Mouse (Mus musculus) spleen, postnatal 36 days (tissue): ENCODE measurements at regions not wholly inside any gene's neighbourhood (a gene's known extent, or its start where the extent isn't known, plus 50 kb on each side); places are given as distances from the start of the nearest gene placed in this dataset.

Source experiments
- DNase-seq, 2 experiments: peaks; one replicate each; pipeline ENCODE4 v3.0.0; 2022; ENCODE audit warnings: low spot score in 2 of 2, mixed read lengths in 1 of 2

DNA sequence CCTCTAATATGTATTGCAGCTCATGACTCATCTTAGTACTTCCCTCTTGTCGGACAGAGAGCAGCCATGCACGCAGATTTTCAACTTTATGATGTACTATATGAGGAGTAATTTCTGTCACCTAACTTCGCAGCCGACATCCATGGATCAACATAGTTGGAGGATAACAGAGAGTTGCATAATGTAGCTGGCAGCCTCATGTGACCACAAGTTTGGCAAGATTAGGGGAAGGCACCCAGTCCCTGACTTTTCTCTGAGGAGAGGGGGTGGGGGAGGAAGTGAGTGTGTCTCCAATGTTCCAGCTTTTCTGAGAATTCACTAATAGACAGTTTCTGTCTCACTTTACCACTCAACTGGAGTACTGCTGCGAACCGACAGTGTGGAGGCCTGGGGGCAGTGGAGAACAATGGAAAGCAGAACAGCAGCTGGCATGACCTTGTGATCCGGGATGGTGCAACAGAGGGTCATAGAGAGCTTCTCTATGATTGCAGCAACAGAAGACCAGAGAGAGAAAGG, 424.0 kb downstream of the Ptprc start:
- DNase-seq, result no peak

GRCm38 (mm10) chr1:137750894-137751293, 424.6 kb downstream of the Ptprc start:
- no peak for DNase-seq

DNA sequence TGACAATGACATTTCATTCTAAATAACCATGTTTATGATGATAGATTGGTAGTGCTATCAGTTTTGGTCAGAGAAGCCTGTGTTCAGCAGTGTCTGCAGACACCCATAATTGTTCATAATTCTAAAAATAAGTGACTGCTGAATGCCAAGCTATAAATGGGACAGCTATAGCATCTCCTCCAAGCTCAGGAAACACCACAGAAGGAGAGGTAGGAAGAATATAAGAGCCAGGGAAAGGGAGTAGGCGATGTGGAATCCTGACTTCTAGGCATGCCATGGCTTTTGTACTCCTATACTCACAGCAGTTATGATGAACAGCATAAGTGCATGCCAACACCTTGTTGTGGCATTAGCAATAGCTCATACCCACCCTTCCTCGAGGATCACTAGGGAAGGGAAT, 429.4 kb downstream of the Ptprc start:
- DNase-seq, result no peak

DNA sequence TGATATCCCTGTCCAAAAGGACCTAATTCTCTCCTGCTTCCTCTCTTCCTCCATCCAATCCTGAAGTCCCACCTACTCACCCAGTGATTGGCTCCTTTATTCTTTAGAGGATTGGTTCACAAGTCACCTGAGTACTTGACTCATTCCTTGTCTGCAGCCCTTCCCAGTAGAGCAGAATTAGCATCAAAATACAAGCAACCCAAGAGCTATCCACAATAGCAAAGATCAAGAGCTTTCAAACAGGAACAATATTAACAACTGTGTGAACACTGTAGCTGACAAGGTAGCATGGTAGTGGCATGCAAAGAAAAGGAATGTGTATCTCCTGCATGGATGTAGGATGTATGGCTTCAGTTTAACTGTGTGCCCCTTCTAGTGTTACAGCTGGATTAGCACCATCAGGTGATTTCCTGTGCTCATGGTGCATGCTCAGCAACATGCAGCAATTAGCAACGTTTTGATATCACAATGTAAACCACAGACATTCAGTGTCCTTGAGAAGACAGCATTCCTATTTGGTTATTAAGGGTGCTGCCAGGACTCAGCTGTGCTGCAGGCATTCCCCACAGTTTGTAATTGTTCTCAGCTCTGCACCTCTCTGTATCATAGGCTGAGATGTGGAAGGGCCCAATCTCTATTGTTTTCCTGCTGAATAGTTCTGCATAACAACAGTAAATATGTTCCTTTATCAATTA, 437.2 kb downstream of the Ptprc start:
- DNase-seq, result no peak

GRCm38 (mm10) chr1:137703882-137704281, 471.6 kb downstream of the Ptprc start:
- DNase-seq, result no peak

DNA sequence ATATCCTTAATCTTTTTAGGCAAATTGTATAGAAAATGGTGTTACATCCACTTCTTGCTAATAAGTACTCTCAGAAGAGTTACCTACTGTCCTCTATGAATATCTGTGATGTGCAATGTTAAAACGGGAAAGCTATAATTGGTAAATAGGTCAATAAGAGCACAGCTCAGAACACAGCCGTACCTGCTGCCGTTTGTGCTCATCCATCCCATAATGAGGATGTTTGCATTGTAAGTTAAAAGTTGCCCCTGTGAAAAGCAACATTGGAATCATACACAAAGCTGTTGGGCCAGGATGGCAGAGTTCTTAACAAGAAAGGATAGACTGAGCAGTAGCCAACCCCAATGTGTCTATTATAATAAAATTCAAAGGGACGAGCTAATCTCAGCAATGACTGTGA, 476.6 kb downstream of the Ptprc start:
- no peak for DNase-seq

DNA sequence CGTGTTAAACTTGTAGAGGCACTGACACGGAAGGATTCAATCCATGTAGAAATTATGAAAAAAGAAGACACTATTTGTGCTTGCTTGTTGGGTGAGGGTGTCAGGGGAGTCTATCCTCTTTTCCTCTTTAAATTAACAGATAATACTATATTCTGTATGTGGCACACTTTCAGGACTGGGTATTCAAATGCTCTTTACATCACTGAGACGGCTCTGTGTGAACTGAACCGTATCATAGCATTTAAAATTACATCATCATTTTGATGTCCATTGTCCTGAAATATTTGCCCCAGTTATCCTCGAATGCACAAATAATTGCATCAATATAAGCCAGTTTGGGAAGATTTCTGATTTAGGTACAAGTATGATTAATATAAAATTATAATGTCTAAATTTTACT, 478.2 kb downstream of the Ptprc start:
- no peak for DNase-seq

GRCm38 (mm10) chr1:137696796-137697195, 478.7 kb downstream of the Ptprc start:
- DNase-seq, result no peak

- DNase-seq, result no peak
Observed at GRCm38 (mm10) chr1:137695751-137696150, 479.8 kb downstream of the Ptprc start.

GRCm38 (mm10) chr1:137692525-137692924, 483.0 kb downstream of the Ptprc start:
- no peak for DNase-seq

DNA sequence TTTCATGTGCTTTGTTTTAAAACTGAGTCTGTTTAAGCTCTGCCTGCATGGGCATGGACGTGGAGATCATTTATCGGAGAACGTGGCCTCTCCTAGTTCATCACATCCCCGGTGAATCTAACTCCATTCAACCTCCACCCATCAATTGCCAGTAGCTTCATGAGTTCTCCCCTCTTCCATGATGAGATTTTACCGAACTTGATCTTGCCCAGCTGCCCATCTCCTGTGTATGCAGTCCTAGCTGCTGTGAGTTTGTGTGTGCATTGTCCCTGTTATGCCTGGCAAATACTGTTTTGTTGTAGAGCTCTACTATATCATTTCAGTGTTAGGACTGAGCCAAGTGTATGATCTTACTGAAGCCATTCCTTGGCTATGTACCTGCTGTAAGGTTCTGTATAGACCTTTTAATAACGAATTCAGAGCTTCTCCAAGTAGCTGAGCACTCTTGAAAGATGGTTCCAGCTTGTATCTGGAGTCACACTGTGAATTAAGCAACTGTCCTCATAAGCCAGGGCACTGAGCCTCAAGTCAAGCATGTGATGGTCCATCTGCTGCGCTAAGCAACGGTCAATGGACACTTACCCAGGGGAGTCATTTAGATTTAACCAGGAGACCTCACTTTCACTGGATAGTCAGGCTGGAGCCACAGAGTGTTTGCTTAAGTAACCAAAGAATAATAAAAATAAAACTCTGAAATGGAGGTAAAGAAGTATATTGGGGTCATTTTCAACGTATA, 484.5 kb downstream of the Ptprc start:
- no peak for DNase-seq

DNA sequence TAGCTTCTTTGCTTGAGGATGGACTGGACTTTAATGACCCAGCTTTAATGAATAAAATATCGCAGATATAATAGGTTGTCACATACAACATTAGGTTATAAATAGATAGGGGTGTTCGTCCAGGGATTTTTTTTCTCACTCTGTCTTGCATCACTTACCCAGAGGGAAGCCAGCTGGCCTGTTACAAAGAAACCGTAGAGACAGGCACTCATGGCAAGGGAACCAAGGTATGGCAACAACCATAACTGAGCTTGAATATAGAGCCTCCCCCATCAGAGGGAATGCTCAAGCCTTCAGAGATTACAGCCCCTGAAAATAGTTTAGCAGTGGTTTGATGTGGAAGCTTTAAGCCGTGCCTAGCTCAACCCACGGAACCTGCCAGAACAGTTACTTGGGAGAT, 504.9 kb downstream of the Ptprc start:
- no peak for DNase-seq

GRCm38 (mm10) chr1:137669849-137670248, 505.7 kb downstream of the Ptprc start:
- no peak for DNase-seq

DNA sequence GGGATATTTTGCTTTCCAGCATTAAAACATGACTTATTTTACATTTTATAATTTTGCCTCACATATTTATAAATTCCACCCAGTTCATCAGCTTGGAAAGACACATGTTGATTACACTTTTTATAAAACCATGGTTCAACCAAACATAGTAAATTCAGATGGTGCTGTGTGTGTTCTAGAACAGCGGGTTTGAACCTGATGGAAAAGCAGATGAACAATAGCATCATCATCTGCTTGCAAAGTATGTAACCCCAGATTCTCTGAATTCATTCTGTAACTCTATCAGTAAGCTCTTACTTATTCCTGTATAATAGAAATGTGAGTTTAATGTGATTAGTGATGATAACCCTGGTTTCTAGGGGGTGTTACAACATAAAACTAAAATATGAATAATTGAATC, 517.4 kb downstream of the Ptprc start:
- DNase-seq, result no peak

- no peak for DNase-seq
Observed at GRCm38 (mm10) chr1:137656900-137657458, 518.5 kb downstream of the Ptprc start.

GRCm38 (mm10) chr1:137654171-137654570, 521.3 kb downstream of the Ptprc start:
- no peak for DNase-seq

- no peak for DNase-seq
Observed at GRCm38 (mm10) chr1:137653495-137653894, 522.0 kb downstream of the Ptprc start.

DNA sequence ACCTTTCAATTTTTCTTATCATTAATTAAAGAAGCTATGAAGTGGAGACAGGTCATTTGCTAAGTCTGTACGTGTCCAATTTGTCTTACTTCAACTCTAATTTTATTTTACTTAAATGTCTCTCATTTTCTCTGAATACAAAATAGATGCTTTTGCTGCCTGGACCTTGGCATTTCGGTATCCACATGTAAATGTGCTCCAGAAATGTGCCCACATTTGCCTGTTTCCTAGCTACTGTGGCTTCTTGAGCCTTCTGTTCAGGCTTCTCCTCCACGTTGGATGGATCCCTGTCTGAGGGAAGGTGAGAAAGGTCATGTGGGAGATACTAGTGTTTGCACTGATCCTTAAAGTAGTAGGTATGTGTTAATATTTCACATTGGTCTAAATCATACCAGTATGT, 524.9 kb downstream of the Ptprc start:
- DNase-seq, result no peak

- DNase-seq, result no peak
Observed at GRCm38 (mm10) chr1:137650082-137650481, 525.4 kb downstream of the Ptprc start.

GRCm38 (mm10) chr1:137648832-137649231, 526.7 kb downstream of the Ptprc start:
- no peak for DNase-seq

DNA sequence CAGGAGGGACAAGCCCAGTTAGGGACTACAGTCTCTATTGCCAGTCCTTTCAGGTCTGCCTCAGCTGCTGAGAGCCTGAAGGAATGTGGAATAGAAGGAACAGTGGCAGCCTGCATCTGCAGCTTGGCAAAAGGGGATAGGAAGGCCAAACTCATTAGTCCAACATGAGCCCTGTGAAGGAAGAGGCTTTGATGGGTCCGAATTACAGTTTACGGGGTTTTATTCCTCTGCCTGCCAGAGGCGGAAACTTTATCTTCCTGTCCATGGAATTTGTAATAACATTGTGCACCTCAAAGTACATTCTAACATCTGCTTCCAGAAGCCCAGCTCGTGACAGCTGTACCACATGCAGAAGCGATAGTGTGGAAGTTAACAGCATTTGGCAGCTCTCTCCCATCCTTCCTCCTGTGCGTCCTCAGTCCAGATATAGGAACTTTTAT, 530.9 kb downstream of the Ptprc start:
- DNase-seq, result no peak

- no peak for DNase-seq
Observed at GRCm38 (mm10) chr1:137643508-137643907, 532.0 kb downstream of the Ptprc start.

- DNase-seq, result no peak
Observed at GRCm38 (mm10) chr1:137640848-137641247, 534.7 kb downstream of the Ptprc start.
